Mouse (Mus musculus) stomach, postnatal 0 days (tissue): ENCODE data around the gene Ctnna2. TPM values are rescaled to one million over a fixed set of nuclear protein-coding genes. Genes with fewer than 3 reads are reported as not detected.

Experiments used
- ATAC-seq: fragments of 200-750 bp; cut with Nextera tagmentation; 2 replicates; pipeline ENCODE4 v1.8.0; 2017; ENCODE audit not compliant: low FRiP score, low TSS enrichment
- DNase-seq: peaks from one replicate; pipeline ENCODE4 v3.0.0-alpha.2; 2016; ENCODE audit warnings: low spot score
- H3K27ac ChIP-seq: fragments of 300-500 bp; sonication (generic); replicated peaks from 2 replicates; pipeline ENCODE4 v1.5.1; 2014; ENCODE audit warnings: mild to moderate bottlenecking, control low read depth
- H3K27me3 ChIP-seq: fragments of 300-500 bp; sonication (generic); 2 replicates; pipeline ENCODE4 v1.6.1; 2014; ENCODE audit warnings: low read length; ENCODE audit not compliant: control insufficient read depth, insufficient read depth
- H3K36me3 ChIP-seq: fragments of 300-500 bp; sonication (generic); 2 replicates; pipeline ENCODE4 v1.6.1; 2014; ENCODE audit warnings: low read length, mixed read lengths; ENCODE audit not compliant: control insufficient read depth, insufficient read depth
- H3K4me1 ChIP-seq: fragments of 300-500 bp; sonication (generic); replicated peaks from 2 replicates; pipeline ENCODE4 v1.6.1; 2014; ENCODE audit warnings: antibody characterized with exemption; ENCODE audit not compliant: control insufficient read depth, insufficient read depth
- H3K4me2 ChIP-seq: fragments of 300-500 bp; sonication (generic); replicated peaks from 2 replicates; pipeline ENCODE4 v1.6.1; 2014; ENCODE audit warnings: low read depth, mild to moderate bottlenecking, control low read depth, moderate library complexity
- H3K4me3 ChIP-seq: fragments of 300-500 bp; sonication (generic); 2 replicates; pipeline ENCODE4 v1.5.1; 2014; ENCODE audit warnings: low read depth, low read length, control low read depth
- H3K9ac ChIP-seq: fragments of 300-500 bp; sonication (generic); 2 replicates; pipeline ENCODE4 v1.6.1; 2014; ENCODE audit warnings: mild to moderate bottlenecking, low read length, control low read depth, mixed read lengths
- H3K9me3 ChIP-seq: fragments of 300-500 bp; sonication (generic); 2 replicates; pipeline ENCODE4 v1.6.1; 2016; ENCODE audit warnings: low read length; ENCODE audit not compliant: control insufficient read depth
- CTCF ChIP-seq: IDR thresholded peaks from 2 replicates; pipeline ENCODE4 v1.5.1; 2016; ENCODE audit warnings: antibody characterized with exemption, low read depth, mild to moderate bottlenecking, moderate library complexity
- EP300 ChIP-seq: optimal IDR thresholded peaks from 2 replicates; pipeline ENCODE3; 2016; ENCODE audit warnings: antibody characterized with exemption
- WGBS: fragments of 180-500 bp; shearing (Covaris S2); extraction: QIAGEN DNeasy Blood & Tissue Kit; methylation state at CpG from one replicate; pipeline ENCODE4 v1.1.7; 2014; 5-methylcytosine and 5-hydroxymethylcytosine counted together
- polyA plus RNA-seq: library from polyadenylated mRNA; unstranded; fragments of >200 nt; fragmentation: Nextera tagmentation; extraction: Ambion mirVana; gene quantifications from 2 replicates; pipeline ENCODE4 v1.2.1, GENCODE M21; 2015

Ctnna2 gene
- polyA plus RNA-seq, 1 experiment from 2014 or later = 1.9 TPM

DNA sequence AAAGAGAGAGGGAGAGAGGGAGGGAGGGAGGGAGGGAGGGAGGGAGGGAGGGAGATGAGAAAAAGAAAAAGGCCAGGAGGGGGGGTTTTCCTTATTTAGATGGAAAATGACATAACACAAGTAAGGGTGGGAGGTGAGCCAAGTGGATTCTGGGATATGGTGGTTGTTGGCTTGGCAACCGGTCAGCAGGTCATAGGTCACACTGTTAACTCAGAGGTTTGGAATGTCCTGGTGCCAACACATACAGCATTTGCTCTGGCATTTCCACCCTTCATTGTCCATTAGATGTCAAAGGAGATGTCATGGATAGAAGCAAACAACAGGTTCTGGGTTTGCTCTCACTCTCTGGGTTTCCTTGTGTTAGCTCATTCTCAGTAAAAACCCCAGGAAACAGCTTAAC lies 17.5 kb downstream of the Ctnna2 start:
- Histone ChIP-seq H3K27ac (no peak overlapping the region), H3K4me1 (no peaks in the 10 kb centered on the region), H3K27me3 (no peaks in the 10 kb centered on the region), H3K9me3 (no peaks in the 10 kb centered on the region), H3K4me3 (no peak overlapping the region), H3K9ac (no peak overlapping the region), H3K4me2 (no peak overlapping the region), H3K36me3 (no peaks in the 10 kb centered on the region)
- ATAC-seq (no peak), DNase-seq (no peak)
- no peak for TF ChIP-seq EP300
- TF ChIP-seq CTCF = no peak
- 50% methylated on average over 1 of the region's 1 CpGs for WGBS

DNA sequence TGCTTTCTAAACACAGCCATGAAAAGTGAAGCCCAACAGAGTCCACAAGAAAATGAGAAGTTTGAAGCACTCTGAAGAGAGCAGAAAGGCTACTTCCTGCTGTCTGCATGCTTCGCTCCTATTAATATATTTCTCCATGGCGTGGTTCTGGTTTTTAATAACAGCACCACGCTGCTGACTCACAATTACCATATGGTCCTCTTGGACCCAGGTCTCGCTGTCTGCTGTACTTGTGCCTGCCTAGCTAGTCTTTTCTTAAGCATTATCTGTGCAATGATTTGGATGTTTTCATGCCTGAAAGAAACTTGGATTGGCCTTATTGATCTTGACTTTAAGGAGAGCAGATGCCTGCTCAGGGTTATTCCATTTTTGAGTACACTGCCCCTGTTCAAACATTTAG lies 28.2 kb downstream of the Ctnna2 start:
- TF ChIP-seq EP300 = no peak
- no peak for TF ChIP-seq CTCF

DNA sequence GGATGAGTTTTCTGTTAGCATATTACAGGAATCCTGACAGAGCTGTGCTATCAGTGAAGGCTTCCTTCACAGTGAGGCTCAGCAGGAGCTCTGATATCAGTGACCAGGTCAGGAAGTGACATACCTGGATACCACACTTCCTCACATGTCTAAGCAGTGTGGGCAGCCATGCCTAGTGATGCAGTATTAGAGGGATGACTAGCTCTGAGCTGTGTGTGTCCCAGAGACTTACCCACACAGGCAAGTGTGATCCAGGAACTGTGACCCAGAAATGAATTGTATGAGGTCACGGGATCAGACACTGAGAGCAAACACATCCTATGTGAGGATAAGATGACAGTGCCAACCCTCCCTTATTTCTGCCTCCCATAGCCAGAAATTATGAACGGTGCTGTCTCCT lies 28.8 kb downstream of the Ctnna2 start:
- Histone ChIP-seq H3K27me3 (no peaks in the 10 kb centered on the region), H3K27ac (no peak overlapping the region), H3K9ac (no peak overlapping the region), H3K9me3 (no peaks in the 10 kb centered on the region), H3K4me1 (no peaks in the 10 kb centered on the region), H3K4me2 (no peak overlapping the region), H3K4me3 (no peak overlapping the region), H3K36me3 (no peaks in the 10 kb centered on the region)
- no peak for ATAC-seq
- WGBS = 50% methylated on average over 2 of the region's 2 CpGs
- DNase-seq = no peak
- TF ChIP-seq EP300 = no peak
- TF ChIP-seq CTCF = no peak

More for the DNA sequence above, 28.2 kb downstream of the Ctnna2 start:
- Histone ChIP-seq H3K4me2 (no peak overlapping the region), H3K4me1 (no peaks in the 10 kb centered on the region), H3K4me3 (no peak overlapping the region), H3K27ac (no peak overlapping the region), H3K36me3 (no peaks in the 10 kb centered on the region), H3K9ac (no peak overlapping the region), H3K27me3 (no peaks in the 10 kb centered on the region), H3K9me3 (no peaks in the 10 kb centered on the region)
- DNase-seq (no peak), ATAC-seq (no peak)
- WGBS = 41% methylated on average over 4 of the region's 4 CpGs

DNA sequence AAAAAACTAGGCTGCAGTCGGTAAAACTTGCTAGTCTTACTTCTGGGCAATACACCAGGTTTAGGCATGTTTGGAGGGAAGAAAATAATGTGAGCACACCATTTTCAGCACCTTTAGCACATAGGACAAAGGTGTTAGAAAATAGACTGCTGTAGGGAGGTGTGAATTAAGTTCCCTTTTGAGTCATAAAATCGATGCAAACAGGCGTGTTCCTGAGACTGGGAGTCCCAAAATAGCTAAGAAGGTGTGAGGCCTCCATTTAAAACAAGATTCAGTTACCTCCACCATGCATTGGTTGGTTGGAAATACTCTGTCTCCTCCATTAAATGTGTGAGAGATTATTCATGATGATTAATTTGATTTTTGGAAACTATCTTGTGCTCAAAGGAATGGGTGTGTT lies 50.1 kb downstream of the Ctnna2 start:
- WGBS = 69% methylated on average over 3 of the region's 3 CpGs
- Histone ChIP-seq H3K4me3 (no peak overlapping the region), H3K9me3 (no peaks in the 10 kb centered on the region), H3K27ac (no peak overlapping the region), H3K4me2 (no peak overlapping the region), H3K4me1 (no peaks in the 10 kb centered on the region), H3K9ac (no peak overlapping the region), H3K27me3 (no peaks in the 10 kb centered on the region), H3K36me3 (no peaks in the 10 kb centered on the region)
- no peak for DNase-seq
- no peak for TF ChIP-seq EP300
- no peak for TF ChIP-seq CTCF
- no peak for ATAC-seq

DNA sequence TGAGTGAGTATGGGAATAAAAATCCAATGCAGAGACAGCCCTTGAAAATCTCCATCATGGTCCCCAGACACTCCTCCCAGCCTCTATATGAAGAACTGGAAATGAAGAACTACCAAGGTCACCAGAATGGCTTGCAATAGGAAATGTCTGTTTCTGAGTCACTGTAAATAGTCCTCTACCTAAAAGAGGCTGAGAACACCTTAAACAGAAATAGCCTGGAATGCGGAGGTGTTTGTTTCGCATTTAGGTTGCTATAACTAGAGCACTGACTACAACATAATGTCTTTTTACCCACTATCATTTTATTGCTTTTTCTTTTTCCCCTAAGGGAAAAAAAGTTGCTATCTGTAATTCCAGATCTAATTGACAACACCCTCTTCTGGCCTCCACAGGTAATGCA lies 106.3 kb downstream of the Ctnna2 start:
- H3K27me3 ChIP-seq = no peaks in the 10 kb centered on the region
- no peak overlapping the region for H3K27ac ChIP-seq
- no peak for DNase-seq
- TF ChIP-seq EP300 = no peak
- TF ChIP-seq CTCF = no peak
- no peak for ATAC-seq
- H3K4me3 ChIP-seq = no peak overlapping the region
- H3K4me2 ChIP-seq = no peak overlapping the region
- no peaks in the 10 kb centered on the region for H3K36me3 ChIP-seq
- no peak overlapping the region for H3K9ac ChIP-seq
- WGBS = 97% methylated on average over 2 of the region's 2 CpGs
- no peaks in the 10 kb centered on the region for H3K9me3 ChIP-seq
- H3K4me1 ChIP-seq = no peaks in the 10 kb centered on the region

DNA sequence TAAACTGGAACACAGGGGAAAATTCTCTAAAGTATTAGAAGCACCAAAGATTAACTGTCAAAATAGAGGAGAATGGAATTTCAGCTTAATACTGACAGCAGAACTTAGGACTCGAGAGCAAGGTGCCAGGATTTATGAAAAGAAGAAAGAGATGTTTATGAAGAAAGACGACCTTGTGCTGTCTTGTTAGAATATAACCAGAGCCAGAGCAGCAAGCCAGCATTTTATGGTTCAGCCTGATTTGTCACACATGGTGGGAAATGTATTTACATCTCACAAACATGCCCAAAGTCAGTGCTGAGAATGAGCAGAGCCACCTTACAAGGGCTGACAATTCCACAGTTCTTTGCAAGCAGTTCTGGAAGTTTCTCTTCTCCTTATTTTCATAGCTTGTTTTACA lies 110.2 kb downstream of the Ctnna2 start:
- no peak overlapping the region for H3K9ac ChIP-seq
- H3K9me3 ChIP-seq = no peaks in the 10 kb centered on the region
- no peak for ATAC-seq
- no peaks in the 10 kb centered on the region for H3K27me3 ChIP-seq
- no peak for DNase-seq
- 29% methylated on average over 2 of the region's 2 CpGs for WGBS
- TF ChIP-seq CTCF (no peak), EP300 (no peak)
- H3K4me3 ChIP-seq = no peak overlapping the region
- H3K36me3 ChIP-seq = no peaks in the 10 kb centered on the region
- no peaks in the 10 kb centered on the region for H3K4me1 ChIP-seq
- no peak overlapping the region for H3K27ac ChIP-seq
- H3K4me2 ChIP-seq = no peak overlapping the region
